Mouse (Mus musculus) frontal cortex, adult (tissue): ENCODE measurements at regions not wholly inside any gene's neighbourhood (a gene's known extent, or its start where the extent isn't known, plus 50 kb on each side); places are given as distances from the start of the nearest gene placed in this dataset.

Experiments
- ATAC-seq: cut with Nextera tagmentation; 2 replicates; pipeline ENCODE4 v1.9.2; 2017; ENCODE audit warnings: mild to moderate bottlenecking, moderate library complexity, mixed read lengths; ENCODE audit not compliant: low TSS enrichment

DNA sequence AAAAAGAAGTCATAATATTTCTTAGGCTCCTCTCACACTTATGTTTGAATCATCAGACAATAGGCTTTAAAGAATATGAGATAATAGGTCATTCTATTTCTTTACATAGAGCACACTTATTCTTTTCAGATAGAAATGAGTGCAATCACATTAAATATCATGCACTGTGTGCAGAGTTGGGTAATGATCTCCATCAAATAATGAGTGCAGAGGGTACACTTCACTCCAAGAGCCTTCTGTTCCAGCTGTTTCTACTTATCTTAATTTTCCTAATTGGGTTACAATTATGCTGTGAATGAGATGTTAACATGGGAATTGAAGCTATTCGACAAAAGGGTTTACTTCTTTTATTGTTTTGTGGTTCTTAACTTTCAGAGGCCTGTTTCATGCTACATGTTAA lies 707.5 kb upstream of the Mdga2 start:
- no peak for ATAC-seq

GRCm38 (mm10) chr12:67914603-67915002 lies 692.3 kb upstream of the Mdga2 start:
- no peak for ATAC-seq

GRCm38 (mm10) chr12:67887296-67887695 lies 664.9 kb upstream of the Mdga2 start:
- no peak for ATAC-seq

DNA sequence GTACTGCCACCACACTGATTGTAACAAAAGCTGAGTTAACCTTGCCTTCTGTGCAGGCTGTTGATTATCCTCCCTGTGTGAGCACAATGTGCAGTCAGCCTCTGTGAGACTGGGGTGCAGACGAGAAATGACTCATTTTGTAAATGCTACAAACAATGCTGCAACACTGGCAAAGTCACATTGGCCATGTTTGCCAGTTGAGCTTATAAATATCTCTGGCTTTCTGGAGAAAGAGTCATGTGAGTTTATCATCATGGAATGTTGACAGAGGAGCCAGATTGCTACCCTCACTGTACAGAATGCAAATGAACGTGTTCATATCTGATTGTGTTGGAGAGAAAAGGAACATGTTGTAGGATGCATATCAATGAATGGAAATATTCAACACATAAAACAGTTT lies 640.3 kb upstream of the Mdga2 start:
- ATAC-seq: peak; percentile 52; the same call in 1 of the 2 replicates

DNA sequence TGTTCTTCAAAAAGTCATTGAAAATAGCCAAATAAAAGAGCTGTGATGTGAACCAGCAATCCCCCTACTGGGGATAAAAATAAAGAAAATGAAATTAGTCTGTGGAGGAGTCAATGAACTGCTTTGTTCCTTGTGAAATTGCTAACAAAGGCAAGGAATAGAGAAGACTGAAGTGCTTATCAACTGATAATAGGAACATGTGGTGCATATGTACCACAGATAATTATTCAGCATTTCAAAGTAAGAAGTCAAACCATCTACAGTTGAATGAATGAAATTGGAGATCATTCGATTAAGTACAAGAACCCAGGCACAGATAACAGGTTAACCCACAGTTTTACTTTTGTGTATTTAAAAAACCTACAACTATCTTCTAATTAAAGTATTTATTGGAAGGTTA lies 638.4 kb upstream of the Mdga2 start:
- ATAC-seq: no peak

- ATAC-seq: no peak
Measured at GRCm38 (mm10) chr12:67852625-67853024, 630.3 kb upstream of the Mdga2 start.

- no peak for ATAC-seq
Measured at GRCm38 (mm10) chr12:67847517-67847916, 625.2 kb upstream of the Mdga2 start.

GRCm38 (mm10) chr12:67804297-67804696 lies 581.9 kb upstream of the Mdga2 start:
- ATAC-seq: no peak

- ATAC-seq: no peak
Measured at GRCm38 (mm10) chr12:67799776-67800175, 577.4 kb upstream of the Mdga2 start.
